Mouse (Mus musculus) liver, adult 2 months (tissue): ENCODE data around the gene Mta3.

Source experiments
- CTCF ChIP-seq: fragments of 200-500 bp; IDR thresholded peaks from 2 replicates; pipeline ENCODE4 v1.5.1; 2011; ENCODE audit warnings: low read depth, low read length, control low read depth
- POLR2A ChIP-seq: fragments of 200-500 bp; IDR thresholded peaks from 2 replicates; pipeline ENCODE4 v1.6.1; 2011; ENCODE audit warnings: low read length, control low read depth; ENCODE audit not compliant: insufficient read depth; ENCODE audit errors: extremely low read depth

DNA sequence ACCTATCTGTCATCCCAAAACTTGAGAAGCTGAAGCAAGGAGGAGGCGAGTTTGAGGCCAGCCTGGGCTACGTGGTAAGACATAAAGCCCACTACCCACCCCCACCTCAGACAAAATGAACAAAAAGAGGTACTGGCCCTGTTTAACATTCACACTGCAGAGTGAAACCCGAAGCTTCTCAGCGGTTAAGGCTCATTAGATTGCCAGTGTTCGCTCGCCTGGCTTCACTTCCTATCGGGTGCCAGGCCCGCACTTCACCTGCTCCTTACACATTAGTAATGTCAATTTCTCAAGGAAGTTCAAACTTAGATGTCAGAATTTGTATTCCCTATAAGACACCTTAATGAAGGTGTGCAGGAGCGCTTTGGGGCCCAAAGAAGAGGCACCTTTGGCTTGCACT, 48.6 kb upstream of the Mta3 start:
- TF ChIP-seq CTCF (no peak), POLR2A (no peak)
